Mouse (Mus musculus): ENCODE data around the gene Mobp.
A peak's percentile ranks its signal among the peaks of the same experiment; 100 is the strongest.
"Not testable (repeated sequence)": the region's sequence is repeated elsewhere in the genome, so short reads cannot be mapped to it uniquely, and the experiment has no call there.

Gene Mobp

DNA sequence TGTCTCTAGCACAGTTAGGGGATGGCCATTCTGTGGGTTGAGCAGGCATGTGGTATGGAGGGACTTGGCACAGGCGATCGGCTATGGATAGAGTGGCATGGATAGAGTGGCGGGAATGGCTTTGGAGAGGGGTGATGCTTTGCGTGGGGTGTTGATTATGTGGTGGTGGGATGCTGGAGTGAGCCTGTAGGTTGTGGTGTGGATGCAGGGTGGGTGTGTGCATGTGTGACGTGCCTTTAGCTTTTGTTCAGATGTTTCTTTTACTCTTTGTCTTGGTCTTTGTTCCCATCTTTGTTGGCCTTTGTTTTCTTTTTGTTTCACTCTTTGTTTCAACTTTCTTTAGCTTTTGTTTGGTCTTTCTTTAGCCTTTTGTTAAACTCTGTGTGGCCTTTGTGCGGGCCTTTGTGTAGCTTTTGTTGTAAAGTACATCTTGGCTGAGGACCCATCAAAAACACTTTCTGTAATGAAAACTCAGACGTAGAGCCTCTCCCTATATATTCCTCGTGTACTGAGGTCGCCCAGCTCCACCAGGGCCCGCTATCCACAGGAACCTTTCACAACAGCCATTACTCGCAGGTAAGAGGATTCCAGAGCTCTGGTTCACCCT lies at the start of gene Mobp:
Gene Mobp, plus strand, starts transcription at position 486 of the 607 bp plus-strand sequence.
- no peak for DNase-seq

DNA sequence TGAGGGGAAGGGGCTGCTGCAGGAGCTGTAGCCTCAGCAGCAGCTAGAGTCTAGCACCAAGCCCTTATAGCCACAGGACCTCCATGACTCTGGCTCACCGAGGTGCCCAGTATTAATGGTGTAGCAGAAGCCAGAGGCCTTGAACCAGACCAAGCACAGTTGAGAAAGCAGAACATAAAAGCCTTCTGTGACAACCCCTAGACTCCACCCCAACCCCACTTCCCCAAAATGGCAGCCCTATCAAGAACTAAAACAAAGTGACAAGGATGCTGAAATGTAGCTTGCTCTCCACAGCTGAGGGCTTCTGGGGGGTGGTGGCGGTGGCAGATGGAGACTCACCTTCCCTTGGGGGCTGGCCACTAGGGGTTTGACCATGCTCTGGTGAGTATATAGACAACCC lies 48.3 kb upstream of the Mobp start:
- DNase-seq, result no peak

DNA sequence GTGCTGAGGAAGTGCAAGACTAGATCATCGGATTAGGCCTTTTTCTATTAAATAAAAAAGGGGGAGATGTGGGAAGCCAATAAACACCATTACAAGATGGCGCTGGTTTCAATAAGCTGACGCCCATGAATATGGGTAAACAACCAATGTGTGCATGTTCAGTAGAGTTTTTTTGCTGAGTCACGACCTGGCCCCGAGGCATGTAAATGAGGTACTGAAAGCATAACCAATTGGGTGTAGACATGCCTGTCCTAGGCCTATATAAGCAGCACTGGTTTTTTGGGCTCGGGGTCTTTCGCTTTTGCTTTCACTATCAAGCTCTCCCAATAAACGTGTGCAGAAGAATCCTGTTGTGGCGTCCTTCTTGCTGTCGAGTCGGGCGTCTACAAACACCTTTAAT lies 40.6 kb upstream of the Mobp start:
- not testable (repeated sequence) for DNase-seq

DNA sequence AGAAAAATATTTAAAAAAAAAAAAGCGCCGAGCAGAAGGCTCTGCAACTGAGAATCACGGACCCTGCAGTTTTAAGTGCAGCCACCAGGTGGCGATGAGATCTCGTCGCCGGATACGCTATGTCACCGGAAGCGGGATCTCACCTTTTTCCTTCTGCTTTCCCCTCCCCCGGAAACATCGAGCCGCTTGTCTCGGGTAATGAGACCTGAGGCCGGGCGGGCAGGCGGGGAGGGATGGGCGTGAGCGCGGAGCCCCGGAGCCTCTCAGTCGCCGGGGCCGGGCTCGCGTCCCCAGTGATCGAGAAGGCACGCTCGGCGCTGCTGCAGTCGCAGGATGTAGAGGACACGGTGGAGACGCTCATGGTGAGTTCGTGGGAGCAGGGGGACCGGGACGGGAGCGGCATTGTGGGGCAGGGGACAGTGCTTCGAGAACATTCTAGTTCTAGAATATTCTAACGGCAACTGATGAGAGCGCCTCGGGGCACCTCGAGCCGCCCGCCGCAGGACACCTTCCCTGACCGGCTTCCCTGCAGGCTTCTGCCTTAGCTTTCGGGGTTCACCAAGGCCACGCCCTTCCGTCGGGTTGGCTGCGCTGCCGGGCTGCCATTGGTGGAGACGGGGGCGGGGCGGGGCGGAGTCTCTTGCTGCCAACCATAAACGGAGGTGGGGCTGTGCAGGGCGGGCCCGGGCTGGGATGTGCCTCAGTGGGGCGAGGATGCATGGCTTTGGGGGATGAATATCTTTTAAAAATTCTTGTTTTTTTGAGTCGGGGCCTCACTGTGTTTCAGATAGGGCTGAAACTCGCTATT lies 39.1 kb upstream of the Mobp start, which contains the start of gene Slc25a38:
Gene Slc25a38, plus strand, starts transcription at position 164 of the 808 bp plus-strand sequence.
- peak; percentile 94 for DNase-seq

DNA sequence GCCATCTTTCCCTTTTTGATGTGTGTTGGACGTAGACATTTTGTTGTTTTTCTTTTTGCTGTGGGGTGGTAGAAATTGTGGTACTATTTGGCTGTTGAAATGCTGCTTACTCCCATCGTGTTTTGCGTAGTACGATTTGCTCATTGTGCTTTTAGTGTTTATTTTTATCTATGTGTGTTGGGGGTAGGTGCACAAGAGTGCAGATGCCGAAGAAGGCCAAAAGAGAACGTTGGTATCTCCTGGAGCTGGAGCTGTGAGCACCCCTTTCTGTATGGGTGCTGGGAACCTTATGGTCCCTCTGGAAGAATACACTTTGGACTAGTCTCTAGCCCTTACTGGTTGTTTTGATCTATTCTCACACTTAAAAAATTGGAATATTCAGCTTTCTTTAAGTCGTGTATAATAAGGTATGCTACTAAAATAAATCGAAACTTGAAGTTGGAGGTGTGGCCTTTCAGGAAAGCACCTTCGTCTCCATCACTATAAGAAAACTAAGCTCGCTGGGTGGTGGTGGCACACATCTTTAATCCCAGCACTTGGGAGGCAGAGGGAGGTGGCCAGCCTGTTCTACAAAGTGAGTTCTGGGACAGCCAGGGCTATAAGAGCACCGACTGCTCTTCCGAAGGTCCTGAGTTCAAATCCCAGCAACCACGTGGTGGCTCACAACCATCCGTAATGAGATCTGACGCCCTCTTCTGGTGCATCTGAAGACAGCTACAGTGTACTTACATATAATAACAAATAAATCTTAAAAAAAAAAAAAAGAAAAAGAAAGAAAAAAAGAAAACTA lies 38.2 kb upstream of the Mobp start:
- no peak for DNase-seq

DNA sequence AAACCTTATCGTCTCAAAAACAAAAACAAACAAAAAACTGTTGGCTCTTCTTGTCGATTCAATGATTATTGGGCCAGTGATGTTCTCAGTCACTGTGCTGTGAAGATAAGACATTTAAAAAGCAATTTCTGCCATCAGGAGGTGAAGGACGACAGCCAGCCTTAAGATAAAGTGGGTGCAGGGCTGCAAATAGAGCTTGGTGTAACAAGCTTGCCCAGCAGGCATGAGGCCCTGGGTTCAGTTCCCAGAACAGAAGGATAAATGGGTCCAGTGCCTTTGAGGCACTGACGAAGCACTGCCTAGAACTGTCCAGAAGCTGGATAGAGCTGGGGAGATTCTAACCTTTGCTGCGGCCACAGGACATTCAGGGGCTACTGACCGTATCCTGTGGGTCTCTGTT lies 37.0 kb upstream of the Mobp start:
- DNase-seq, result no peak

DNA sequence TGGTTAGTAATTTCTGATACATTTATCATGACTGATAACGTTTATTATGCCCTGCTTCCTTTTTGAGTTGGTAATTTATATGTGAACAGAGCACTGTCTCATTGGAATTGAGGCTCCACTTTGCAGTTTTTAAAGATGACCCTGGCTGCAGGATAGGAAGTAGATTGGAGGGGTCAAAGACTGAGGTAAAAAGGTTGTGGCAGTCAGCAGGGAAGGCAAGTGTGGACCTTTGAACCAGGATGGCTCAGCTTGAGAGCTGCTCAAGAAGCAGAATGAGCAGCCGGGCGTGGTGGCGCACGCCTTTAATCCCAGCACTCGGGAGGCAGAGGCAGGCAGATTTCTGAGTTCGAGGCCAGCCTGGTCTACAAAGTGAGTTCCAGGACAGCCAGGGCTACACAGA lies 36.1 kb upstream of the Mobp start:
- DNase-seq, result no peak

DNA sequence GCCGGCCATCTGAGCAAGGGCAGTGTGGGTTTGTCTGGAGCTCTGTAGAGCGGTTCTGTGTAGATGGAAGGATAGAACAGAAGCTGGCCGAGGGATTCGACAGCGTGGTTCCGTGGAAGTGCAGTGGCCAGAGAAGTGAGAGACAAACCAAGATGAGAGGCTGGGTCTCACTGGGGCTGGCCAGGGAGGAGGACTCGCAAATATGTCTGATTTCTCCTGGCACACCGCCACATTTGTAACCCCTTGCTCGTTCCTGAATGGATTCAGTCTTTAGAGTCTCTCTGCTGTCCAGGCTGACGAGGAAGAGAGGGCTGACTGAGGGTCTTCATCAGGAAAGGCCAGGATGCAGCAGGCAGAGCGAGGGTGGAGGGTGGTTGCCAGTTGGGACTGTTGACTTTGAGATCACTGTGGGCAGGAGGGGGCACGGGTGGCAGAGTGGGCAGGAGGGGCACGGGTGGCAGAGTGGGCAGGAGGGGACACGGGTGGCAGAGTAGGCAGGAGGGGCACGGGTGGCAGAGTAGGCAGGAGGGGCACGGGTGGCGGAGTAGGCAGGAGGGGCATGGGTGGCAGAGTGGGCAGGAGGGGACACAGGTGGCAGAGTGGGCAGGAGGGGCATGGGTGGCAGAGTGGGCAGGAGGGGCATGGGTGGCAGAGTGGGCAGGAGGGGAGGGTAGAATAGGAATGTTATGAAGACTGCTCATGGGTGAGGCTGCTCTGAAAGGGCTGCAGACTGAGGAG lies 35.3 kb upstream of the Mobp start:
- DNase-seq, result no peak

DNA sequence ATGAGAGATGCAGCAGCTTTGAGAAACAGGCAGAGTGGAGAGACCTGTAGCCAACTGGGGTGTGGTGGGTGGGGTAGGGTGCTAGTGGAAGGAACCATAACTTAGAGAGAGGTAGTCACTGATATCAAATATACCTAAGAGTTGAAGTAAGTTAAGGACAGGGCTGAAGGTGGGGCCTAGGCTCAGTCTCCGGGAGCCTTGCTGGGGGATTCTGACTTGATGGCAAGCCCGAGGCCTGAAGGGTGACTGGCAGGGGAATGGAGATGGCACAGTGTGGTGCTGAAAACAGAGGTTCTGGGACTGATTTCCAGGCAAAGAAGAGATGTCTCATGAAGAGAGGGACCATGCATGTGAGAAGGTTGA lies 34.7 kb upstream of the Mobp start:
- no peak for DNase-seq

DNA sequence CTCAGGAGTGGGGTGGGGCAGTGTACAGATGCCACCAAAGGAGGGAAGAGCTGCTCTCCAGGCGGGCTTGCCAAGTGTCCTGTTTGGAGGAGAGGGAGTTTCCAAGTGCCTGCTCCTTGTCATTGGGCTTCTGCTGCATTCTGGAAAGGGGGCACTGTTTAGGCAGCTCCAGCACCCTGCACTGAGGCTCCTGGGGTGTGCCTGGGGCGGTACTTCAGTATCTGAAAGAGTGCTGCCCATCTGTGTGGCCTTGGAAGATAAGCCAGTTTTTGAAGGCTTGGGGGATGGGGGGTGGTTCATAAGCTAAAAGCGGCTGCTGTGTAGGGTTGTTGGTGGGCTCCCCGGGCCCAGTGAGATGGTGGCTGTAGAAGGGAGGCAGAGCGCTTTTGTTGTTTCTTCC lies 33.9 kb upstream of the Mobp start:
- DNase-seq, result no peak

DNA sequence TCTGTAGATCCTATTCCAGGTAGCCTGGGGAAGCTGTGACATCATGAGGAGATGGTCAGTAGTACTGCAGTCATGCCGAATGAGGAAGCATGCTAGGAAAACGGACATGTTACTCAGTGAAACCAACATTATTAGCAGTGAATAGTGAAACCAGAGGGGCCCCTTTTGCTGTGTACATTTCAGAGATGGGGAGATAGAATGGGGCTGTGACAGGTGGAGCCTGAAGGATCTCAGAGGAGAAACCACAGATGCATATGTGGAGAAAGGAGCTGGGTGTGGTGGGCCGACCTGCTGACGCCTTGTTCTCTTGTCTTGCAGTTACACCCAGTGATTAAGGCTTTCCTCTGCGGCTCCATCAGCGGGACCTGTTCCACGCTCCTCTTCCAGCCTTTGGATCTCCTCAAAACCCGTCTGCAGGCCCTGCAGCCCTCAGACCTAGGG lies 33.3 kb upstream of the Mobp start:
- no peak for DNase-seq

DNA sequence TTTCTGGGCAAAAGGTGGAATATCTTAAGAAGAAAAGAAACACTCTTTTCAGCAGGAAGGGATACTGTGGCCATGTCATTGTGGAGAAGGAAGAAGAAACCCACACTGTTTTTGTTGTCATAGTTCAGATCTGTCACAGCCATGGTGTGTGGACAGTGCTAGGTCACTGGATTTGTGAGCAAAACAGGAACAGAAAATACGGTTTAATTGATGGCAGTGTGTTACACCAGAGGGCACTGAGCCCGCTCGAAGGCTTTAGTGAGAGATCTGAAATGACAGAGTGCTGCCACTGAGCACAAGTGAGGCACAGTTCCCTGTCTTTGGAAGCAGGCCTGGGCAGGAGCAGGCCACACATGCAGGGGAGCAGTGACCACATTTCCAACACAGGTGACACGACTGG lies 31.3 kb upstream of the Mobp start:
- no peak for DNase-seq

DNA sequence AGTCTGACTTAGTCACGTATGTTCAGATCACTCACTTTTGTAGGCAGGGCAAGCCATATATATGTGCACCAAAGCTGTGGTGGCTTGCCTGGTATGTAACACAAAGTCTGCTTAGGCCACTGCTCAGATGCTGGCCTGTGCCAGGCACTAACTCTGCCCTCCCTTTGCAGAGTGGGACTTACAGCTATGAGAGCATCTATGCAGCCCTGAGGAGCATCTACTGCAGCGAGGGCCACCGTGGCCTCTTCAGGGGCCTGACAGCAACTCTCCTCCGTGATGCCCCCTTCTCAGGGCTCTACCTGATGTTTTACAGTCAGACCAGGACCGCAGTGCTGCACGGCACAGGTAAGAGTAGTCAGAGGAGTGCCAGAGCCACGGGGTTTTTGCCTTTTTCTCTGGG lies 29.0 kb upstream of the Mobp start:
- no peak for DNase-seq

DNA sequence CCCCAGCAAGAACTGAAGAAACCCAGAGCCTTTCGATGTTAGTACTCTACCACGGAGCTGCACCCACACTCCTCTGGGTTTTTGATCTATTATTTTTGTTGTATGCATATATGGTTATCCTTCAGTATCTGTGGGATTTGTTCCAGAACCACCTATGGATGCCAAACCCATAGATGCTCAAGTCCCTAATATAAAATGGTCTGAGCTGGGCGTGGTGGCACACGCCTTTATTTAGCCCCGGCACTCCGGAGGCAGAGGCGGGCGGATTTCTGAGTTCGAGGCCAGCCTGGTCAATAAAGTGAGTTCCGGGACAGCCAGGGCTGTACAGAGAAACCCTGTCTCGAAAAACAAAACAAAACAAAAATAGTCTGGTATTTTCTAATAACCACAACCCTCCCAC lies 22.6 kb upstream of the Mobp start:
- DNase-seq, result no peak

DNA sequence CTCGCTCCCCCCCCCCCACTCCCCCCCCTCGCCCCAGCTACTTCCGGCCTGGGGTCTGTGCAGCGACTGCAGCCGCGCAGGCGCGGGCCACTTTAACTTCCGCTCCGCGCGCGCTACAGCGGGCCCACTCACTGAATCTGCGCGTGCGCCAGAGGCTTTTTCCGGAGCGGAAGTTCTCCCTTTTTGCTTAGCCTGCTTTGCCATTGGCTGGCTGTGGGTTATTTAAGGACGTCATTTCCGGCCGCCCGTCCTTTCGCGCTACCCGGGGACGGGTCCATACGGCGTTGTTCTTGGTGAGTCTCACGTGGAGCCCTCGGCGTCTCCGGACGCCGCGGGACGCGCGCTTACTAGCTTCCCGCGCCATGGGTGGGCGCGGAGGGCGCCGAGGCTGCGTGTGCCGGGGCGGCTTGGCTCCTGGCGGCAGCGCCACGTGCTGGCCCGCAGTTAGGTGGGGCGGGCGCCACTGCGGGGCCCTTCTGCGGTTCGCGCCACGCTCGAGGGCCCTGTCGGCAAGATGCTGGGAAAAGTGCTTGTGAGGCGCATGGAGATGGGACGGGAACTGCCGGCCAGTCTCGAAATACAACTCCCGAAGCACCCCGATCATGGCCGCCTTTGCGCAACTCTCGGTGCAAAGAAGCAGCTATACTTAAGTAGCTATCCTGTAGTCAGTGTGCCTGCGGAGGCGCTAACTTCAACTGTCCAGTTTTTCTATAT lies 21.8 kb upstream of the Mobp start, which contains the start of gene Rpsa:
Gene Rpsa, plus strand, starts transcription at position 152 of the 714 bp plus-strand sequence.
- peak; percentile 95 for DNase-seq

DNA sequence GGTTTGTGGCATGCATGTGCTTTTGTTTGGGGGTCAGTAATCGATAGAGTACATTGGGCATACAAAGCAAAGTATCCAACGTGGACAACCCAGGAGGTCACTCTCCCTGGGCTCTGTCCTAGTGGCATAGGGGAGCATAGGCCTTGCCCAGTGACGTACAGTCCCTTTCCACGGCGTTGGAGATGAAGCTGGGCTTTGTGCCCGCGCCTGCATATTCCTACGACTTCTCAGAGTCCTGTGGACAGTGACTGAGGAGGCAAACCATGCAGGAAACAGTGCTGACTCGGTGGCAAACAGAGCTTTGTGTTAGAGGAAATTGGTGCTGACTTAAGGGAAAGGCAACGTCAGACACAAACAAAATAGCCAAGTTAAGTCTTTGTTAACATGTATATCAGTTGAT lies 20.2 kb upstream of the Mobp start:
- no peak for DNase-seq

DNA sequence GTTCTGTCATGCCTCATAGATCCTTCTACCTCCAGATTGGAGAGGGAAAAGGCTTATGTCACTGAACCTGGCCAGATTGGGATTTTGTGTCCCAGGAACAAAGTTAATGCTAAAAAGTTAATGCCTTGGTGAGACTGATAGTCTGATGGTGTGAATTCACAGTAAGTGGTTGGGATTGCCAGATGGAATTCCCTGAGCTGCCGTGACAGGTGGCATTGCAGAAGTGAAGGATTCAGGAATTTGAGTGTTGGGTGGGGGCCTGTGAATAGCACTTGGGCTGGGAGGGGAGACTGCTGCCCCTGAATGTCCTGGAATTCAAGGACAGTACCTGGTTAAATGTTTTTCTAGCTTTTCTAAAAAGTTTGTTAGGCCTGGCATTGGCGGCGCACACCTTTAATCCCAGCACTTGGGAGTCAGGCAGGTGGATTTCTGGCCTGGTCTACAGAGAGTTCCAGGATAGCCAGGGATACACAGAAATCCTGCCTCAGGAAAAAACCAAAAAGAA lies 17.7 kb upstream of the Mobp start:
- DNase-seq, result no peak

DNA sequence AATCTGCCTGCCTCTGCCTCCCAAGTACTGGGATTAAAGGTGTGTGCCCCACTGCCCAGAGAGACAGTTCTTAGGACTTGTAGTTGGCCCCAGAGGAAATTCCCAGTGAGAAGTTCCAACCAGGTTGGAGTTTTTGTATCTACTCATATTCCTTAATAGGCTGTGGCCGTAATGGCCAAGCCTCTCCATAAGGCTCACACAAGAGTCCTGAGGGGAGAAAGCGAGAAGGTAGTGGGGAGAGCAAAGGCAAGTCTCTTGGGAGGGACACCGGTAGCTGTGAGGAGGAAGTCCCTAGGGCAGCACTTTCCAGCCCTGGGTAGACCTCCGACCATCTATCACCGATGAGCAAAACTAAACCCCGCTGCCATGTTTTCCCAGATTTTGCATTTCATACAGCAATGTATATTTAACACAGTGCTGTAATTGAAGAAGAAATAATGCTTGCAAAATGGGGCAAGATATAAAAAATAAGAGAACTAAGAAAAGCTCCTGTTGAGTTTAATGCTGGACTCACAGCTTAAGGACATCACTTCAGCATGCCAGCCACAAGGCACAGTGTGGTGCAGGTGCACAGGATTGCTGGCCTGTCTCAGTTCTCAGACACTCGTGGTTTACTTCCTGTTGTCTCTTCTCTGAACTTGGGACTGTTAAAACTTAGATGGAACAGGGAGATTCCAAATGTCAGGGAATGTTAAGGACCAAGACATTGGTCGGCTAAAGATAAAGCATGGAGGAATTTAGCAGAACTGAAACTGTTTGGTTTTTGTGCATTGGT lies 16.3 kb upstream of the Mobp start:
- DNase-seq, result no peak

DNA sequence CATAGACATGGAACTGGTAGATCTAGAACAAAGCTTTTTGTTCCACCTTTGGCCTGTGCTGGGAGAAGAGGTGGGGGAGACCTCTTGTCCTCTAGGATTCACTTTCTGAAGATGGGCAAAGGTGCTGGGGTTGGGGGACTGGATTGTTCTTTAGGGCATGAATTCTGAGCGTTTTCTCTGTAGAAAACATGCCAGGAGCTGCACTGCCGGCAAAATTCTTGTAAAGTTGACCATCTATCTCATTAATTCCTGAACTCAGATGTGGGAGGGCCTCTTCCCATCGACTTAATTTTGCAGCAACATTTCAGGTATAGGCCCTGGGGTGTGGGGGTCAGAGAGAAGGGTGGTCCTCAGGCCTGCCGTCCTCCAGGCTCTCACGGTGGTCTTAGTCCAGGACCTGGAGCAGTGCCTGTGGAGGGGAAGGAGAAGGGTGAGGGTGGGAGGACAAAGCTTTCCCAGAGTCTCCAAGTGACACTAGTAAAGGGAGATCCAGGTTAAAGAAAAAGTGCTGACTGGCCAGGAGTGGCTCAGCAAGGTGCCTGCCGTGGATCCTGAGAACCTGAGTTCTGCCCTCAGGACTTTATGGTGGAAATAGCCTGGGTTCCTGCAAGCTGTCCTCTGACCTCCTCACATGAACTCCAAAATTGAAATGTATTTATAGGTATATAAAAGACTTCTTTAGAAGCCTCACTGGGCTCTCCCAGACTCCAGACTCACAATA lies 15.6 kb upstream of the Mobp start:
- no peak for DNase-seq

DNA sequence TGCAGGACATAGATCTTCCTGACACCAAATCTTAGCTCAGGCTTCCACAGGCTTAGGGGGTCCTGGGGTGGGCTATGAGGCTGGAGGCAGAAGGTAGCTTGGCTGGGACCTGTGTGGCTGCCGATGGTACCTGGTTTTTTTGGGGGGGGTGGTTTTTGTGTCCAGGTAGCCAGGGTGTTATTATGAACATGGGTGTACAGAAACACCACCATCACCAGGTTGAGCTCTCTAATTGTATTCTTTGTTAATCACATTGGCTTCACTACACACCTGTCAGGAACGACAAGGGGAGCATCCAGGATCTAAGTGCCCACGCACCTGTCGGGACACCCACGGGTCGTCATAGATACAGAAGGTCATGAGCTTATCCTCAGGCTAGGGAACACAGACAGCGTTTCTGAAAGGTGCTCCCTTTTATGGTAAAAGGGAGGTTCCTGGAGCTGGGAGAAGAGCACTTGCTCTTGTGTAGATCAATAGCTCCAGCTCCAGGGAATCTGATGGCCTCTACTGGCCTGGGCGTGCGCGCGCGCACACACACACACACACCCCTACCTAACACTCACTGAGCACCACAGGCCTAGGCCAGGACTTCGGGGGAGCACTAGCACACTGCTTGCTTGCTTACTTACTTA lies 14.9 kb upstream of the Mobp start:
- DNase-seq, result no peak
